In the genomic region with DNA sequence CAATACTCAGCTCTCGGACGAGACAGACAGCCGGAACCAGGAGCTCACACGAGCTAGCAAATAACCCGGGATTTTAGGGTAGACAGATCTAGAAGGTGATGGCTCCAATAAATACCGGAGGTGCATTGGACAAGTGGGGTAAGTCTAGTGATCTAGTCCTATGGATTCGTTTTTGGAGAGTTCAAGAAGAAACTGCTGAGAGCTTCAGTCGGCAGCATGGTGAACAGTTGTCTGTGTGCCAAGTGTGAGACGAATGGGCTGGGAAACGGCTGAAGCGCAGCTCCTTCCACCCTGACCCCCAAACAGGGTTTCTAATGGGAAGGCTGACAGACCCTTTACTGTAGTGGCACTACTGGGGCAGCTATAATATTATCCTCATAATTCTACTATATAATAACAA, we compare ENCODE assay signal across 25 mouse cellular contexts. TPM values are rescaled to one million over a fixed set of nuclear protein-coding genes. Genes with fewer than 3 reads are reported as not detected.
DNase-seq lines count a peak whose midpoint lies in the region; ATAC-seq and TF ChIP-seq lines count a peak whose summit lies in the region.
"Had no signal": no experiment of that assay in that cellular context is flagged by ENCODE, and none has a peak within 500 bp of the region (broad histone marks: within the 10 kb centered on the region; RNA-seq: fewer than 3 reads in every experiment).

No protein-coding gene starts in this region.

- peaks cover 4% of the 10 kb centered on the region; the same call in 1 of the 2 replicates for H3K4me1 ChIP-seq in cerebellum, adult 2 months (ENCODE audit: control insufficient read depth, insufficient read depth, low read length)
- peaks cover 8% of the 10 kb centered on the region; the same call in 1 of the 2 replicates for H3K4me1 ChIP-seq in hindbrain, embryonic 16.5 days (ENCODE audit: control insufficient read depth, insufficient read depth, low read depth, low read length)
- no peaks in the 10 kb centered on the region for H3K4me1 ChIP-seq in kidney, adult 2 months (ENCODE audit: control insufficient read depth, insufficient read depth, low read length)
- H3K4me1 ChIP-seq: embryonic facial prominence, embryonic 12.5 days; heart, embryonic 10.5 days; liver, embryonic 12.5 days; lung, embryonic 15.5 days had no signal

- TF ChIP-seq POLR2A in cerebellum, adult 2 months (IDR thresholded peaks at IDR 0.05; ENCODE audit: borderline replicate concordance, insufficient read depth, low read length), result no peak
- no peak for TF ChIP-seq POLR2A in kidney, adult 2 months (IDR thresholded peaks at IDR 0.05; ENCODE audit: low read depth, low read length)

- intact Hi-C loops in left cerebral cortex, postnatal 4 days (cut with DNase I), result loop anchor here (10.0 kb wide), 1 partner anchor 125 kb away; no protein-coding TSS in a partner anchor
- intact Hi-C loops in left cerebral cortex, postnatal 25 days (cut with DNase I), result loop anchor here (10.0 kb wide), 1 partner anchor 315 kb away; no protein-coding TSS in a partner anchor

- H3K4me2 ChIP-seq in hindbrain, embryonic 16.5 days (ENCODE audit: low read length), result peak overlapping the region; percentile 23; the same call in 1 of the 2 replicates
- H3K4me2 ChIP-seq: embryonic facial prominence, embryonic 12.5 days; kidney, embryonic 15.5 days; liver, embryonic 12.5 days; lung, embryonic 15.5 days had no signal

- H3K4me3 ChIP-seq in cerebellum, adult 2 months (replicated peaks; ENCODE audit: insufficient read depth, low read depth, low read length), result peak overlapping the region; percentile 34
- no peak overlapping the region for H3K4me3 ChIP-seq in hindbrain, embryonic 16.5 days (ENCODE audit: low read length)
- H3K4me3 ChIP-seq in kidney, adult 2 months (ENCODE audit: insufficient read depth, low read depth, low read length), result no peak overlapping the region
- H3K4me3 ChIP-seq: embryonic facial prominence, embryonic 12.5 days; heart, embryonic 10.5 days; kidney, embryonic 15.5 days; liver, embryonic 12.5 days; lung, embryonic 15.5 days had no signal

- peak; percentile 42 for DNase-seq in cerebellum, adult 11 months
- DNase-seq in left cerebral cortex, postnatal 4 days, result peak; percentile 53
- no peak for DNase-seq in left cerebral cortex, postnatal 25 days (ENCODE audit: low spot score in 2 of 2)
- peak; percentile 57 to 58 for DNase-seq in cerebellum, adult 2 months
- no peak for DNase-seq in kidney, adult 2 months
- DNase-seq: gastrocnemius, postnatal 25 days; heart, postnatal 10 days; layer of hippocampus, postnatal 36 days; retina, postnatal 1 day; right cerebral cortex, postnatal 4 days; thymus, postnatal 36 days had no signal

- H3K27ac ChIP-seq in cerebellum, adult 2 months (ENCODE audit: insufficient read depth, low read length), result peak overlapping the region; percentile 82; the same call in 1 of the 2 replicates
- H3K27ac ChIP-seq in hindbrain, embryonic 16.5 days (ENCODE audit: low read depth, low read length), result no peak overlapping the region
- H3K27ac ChIP-seq in kidney, adult 2 months (ENCODE audit: insufficient read depth, low read depth, low read length), result no peak overlapping the region
- H3K27ac ChIP-seq: embryonic facial prominence, embryonic 12.5 days; heart, embryonic 10.5 days; kidney, embryonic 15.5 days; liver, embryonic 12.5 days; lung, embryonic 15.5 days had no signal

- WGBS in cerebellum, adult 2 months, result 34% methylated on average over 11 of the region's 11 CpGs
- WGBS in hindbrain, embryonic 16.5 days, result 58% methylated on average over 11 of the region's 11 CpGs
- WGBS in kidney, adult 2 months, result 62% methylated on average over 11 of the region's 11 CpGs

- no peak for TF ChIP-seq CTCF in cerebellum, adult 2 months (IDR thresholded peaks at IDR 0.05; ENCODE audit: borderline replicate concordance, insufficient read depth, low read depth, low read length)
- TF ChIP-seq CTCF in kidney, adult 2 months (conservative IDR thresholded peaks at IDR 0.05; ENCODE audit: insufficient read depth, insufficient read length, low read depth, low read length), result no peak

- H3K36me3 ChIP-seq in hindbrain, embryonic 16.5 days (ENCODE audit: control insufficient read depth, insufficient read depth, low read length), result no peaks in the 10 kb centered on the region
- no peaks in the 10 kb centered on the region for H3K36me3 ChIP-seq in kidney, adult 2 months (ENCODE audit: control insufficient read depth, insufficient read depth, low read length)
- H3K36me3 ChIP-seq: embryonic facial prominence, embryonic 12.5 days; G1E; heart, embryonic 10.5 days; kidney, embryonic 15.5 days; liver, embryonic 12.5 days; lung, embryonic 15.5 days had no signal

- no peaks in the 10 kb centered on the region for H3K27me3 ChIP-seq in cerebellum, adult 2 months (ENCODE audit: control insufficient read depth, insufficient read depth, low read length)
- H3K27me3 ChIP-seq in hindbrain, embryonic 16.5 days (replicated peaks; ENCODE audit: control insufficient read depth, insufficient read depth, low read length), result no peaks in the 10 kb centered on the region
- no peaks in the 10 kb centered on the region for H3K27me3 ChIP-seq in kidney, adult 2 months (replicated peaks; ENCODE audit: control insufficient read depth, insufficient read depth, low read length)
- H3K27me3 ChIP-seq: embryonic facial prominence, embryonic 12.5 days; liver, embryonic 12.5 days; lung, embryonic 15.5 days had no signal

- H3K9ac ChIP-seq in hindbrain, embryonic 16.5 days (ENCODE audit: low read depth, low read length), result no peak overlapping the region
- H3K9ac ChIP-seq: embryonic facial prominence, embryonic 12.5 days; kidney, embryonic 15.5 days; liver, embryonic 12.5 days; lung, embryonic 15.5 days had no signal

- ATAC-seq in cerebellum, adult (ENCODE audit: insufficient number of reproducible peaks, low FRiP score, low TSS enrichment), result no peak
- no peak for ATAC-seq in hindbrain, embryonic 16.5 days
- ATAC-seq in inflammation-experienced regulatory T-cells, adult 6 months, result no peak
- ATAC-seq: CD4-positive, CD25-positive, alpha-beta regulatory T cell, adult 4 months; liver, embryonic 12.5 days had no signal

- H3K9me3 ChIP-seq in hindbrain, embryonic 16.5 days (ENCODE audit: control insufficient read depth, low read length), result no peaks in the 10 kb centered on the region
- H3K9me3 ChIP-seq: embryonic facial prominence, embryonic 12.5 days; G1E; heart, embryonic 10.5 days; kidney, embryonic 15.5 days; liver, embryonic 12.5 days; lung, embryonic 15.5 days had no signal

RNA-seq across cellular contexts. Expression of a gene that starts 22.8 kb away (rescaled TPM):
- under 1 TPM; 0.74 to 0.92 TPM for total RNA-seq in left cerebral cortex, postnatal 4 days (2021)
- under 1 TPM in 1 of 2 experiments, not detected in 1; 0.50 TPM for total RNA-seq in left cerebral cortex, postnatal 25 days (2021)
- 0.51 and 1.0 TPM in 2 replicates for polyA plus RNA-seq in cerebellum, adult 2 months (2012; rRNA removed)
- not detected in 2 replicates for polyA plus RNA-seq in hindbrain, embryonic 16.5 days (2015; fragmentation: Nextera tagmentation; extraction: Ambion mirVana)
- polyA plus RNA-seq in inflammation-experienced regulatory T-cells, adult 6 months (2017; shearing (Covaris generic)), result not detected
- not detected in 2 replicates for polyA plus RNA-seq in kidney, adult 2 months (2012; rRNA removed)
- total RNA-seq: adrenal gland, adult 18-20 months; common myeloid progenitor, adult 5-6 weeks; gastrocnemius, postnatal 25 days; heart, postnatal 10 days; layer of hippocampus, postnatal 36 days had no signal
- polyA plus RNA-seq: CD4-positive, CD25-positive, alpha-beta regulatory T cell, adult 4 months; embryonic facial prominence, embryonic 12.5 days; G1E; intestine, embryonic 14.5 days; kidney, embryonic 15.5 days; limb, embryonic 11.5 days; liver, embryonic 12.5 days; lung, embryonic 15.5 days had no signal

Comparison
In these comparisons a context has a peak if more than half of its experiments do, and no peak if none do; other contexts are left out.
1. DNase-seq: peak in cerebellum, adult 11 months (single experiment), left cerebral cortex, postnatal 4 days (single experiment) and cerebellum, adult 2 months (2 of 2); none in left cerebral cortex, postnatal 25 days (0 of 2) and kidney, adult 2 months (single experiment).